Mouse (Mus musculus): ENCODE measurements around the gene Cd96.

Gene Cd96

GRCm38 (mm10) chr16:46046906-46047305 lies 73.1 kb downstream of the Cd96 start:
- no peak for DNase-seq (ENCODE audit: extremely low spot score, low read depth, low spot score)

- DNase-seq (ENCODE audit: extremely low spot score, low read depth, low spot score): no peak
These were observed 83.8 kb downstream of the Cd96 start for GRCm38 (mm10) chr16:46036261-46036660.

GRCm38 (mm10) chr16:46033896-46034295 lies 86.2 kb downstream of the Cd96 start:
- DNase-seq (ENCODE audit: extremely low spot score, low read depth, low spot score): no peak

- no peak for DNase-seq (ENCODE audit: extremely low spot score, low read depth, low spot score)
These were observed 97.0 kb downstream of the Cd96 start for GRCm38 (mm10) chr16:46022958-46023491.

- no peak for DNase-seq (ENCODE audit: extremely low spot score, low read depth, low spot score)
These were observed 97.7 kb downstream of the Cd96 start for GRCm38 (mm10) chr16:46022189-46022928.

GRCm38 (mm10) chr16:46021302-46021701 lies 98.7 kb downstream of the Cd96 start:
- DNase-seq (ENCODE audit: extremely low spot score, low read depth, low spot score): no peak

GRCm38 (mm10) chr16:46020396-46020795 lies 99.7 kb downstream of the Cd96 start:
- no peak for DNase-seq (ENCODE audit: extremely low spot score, low read depth, low spot score)

GRCm38 (mm10) chr16:46019799-46020198 lies 100.3 kb downstream of the Cd96 start:
- DNase-seq (ENCODE audit: extremely low spot score, low read depth, low spot score): no peak

- DNase-seq (ENCODE audit: extremely low spot score, low read depth, low spot score): no peak
These were observed 100.7 kb downstream of the Cd96 start for GRCm38 (mm10) chr16:46019359-46019758.

- DNase-seq (ENCODE audit: extremely low spot score, low read depth, low spot score): no peak
These were observed 108.4 kb downstream of the Cd96 start for GRCm38 (mm10) chr16:46011696-46012095.

- DNase-seq (ENCODE audit: extremely low spot score, low read depth, low spot score): no peak
These were observed 109.2 kb downstream of the Cd96 start for GRCm38 (mm10) chr16:46010906-46011220.

- peak; percentile 63 for DNase-seq (ENCODE audit: extremely low spot score, low read depth, low spot score)
These were observed 109.7 kb downstream of the Cd96 start, which contains the start of gene Plcxd2 for GRCm38 (mm10) chr16:46010153-46010905. Gene Plcxd2, minus strand, starts transcription at chr16:46010218.

- no peak for DNase-seq (ENCODE audit: extremely low spot score, low read depth, low spot score)
These were observed 110.3 kb downstream of the Cd96 start for GRCm38 (mm10) chr16:46009717-46010116.

GRCm38 (mm10) chr16:46008766-46009165 lies 111.3 kb downstream of the Cd96 start:
- no peak for DNase-seq (ENCODE audit: extremely low spot score, low read depth, low spot score)

- DNase-seq (ENCODE audit: extremely low spot score, low read depth, low spot score): no peak
These were observed 111.9 kb downstream of the Cd96 start for GRCm38 (mm10) chr16:46008036-46008605.

GRCm38 (mm10) chr16:46006261-46006660 lies 113.8 kb downstream of the Cd96 start:
- DNase-seq (ENCODE audit: extremely low spot score, low read depth, low spot score): no peak

- DNase-seq (ENCODE audit: extremely low spot score, low read depth, low spot score): no peak
These were observed 118.4 kb downstream of the Cd96 start for GRCm38 (mm10) chr16:46001550-46002166.

GRCm38 (mm10) chr16:46000976-46001375 lies 119.1 kb downstream of the Cd96 start:
- no peak for DNase-seq (ENCODE audit: extremely low spot score, low read depth, low spot score)

- no peak for DNase-seq (ENCODE audit: extremely low spot score, low read depth, low spot score)
These were observed 120.5 kb downstream of the Cd96 start for GRCm38 (mm10) chr16:45999374-46000191.

GRCm38 (mm10) chr16:45998231-45998630 lies 121.8 kb downstream of the Cd96 start:
- DNase-seq (ENCODE audit: extremely low spot score, low read depth, low spot score): no peak
